Mouse (Mus musculus): ENCODE data around the gene Adora2a. TPM values are rescaled to one million over a fixed set of nuclear protein-coding genes. Genes with fewer than 3 reads are reported as not detected.
"Not testable (repeated sequence)": the region's sequence is repeated elsewhere in the genome, so short reads cannot be mapped to it uniquely, and the experiment has no call there.

Adora2a gene
- polyA plus RNA-seq (2012; ENCODE audit: insufficient read depth, low replicate concordance) = 10.7 and 16.9 TPM in 2 replicates

GRCm38 (mm10) chr10:75316872-75316907, at the start of gene Adora2a:
Gene Adora2a, plus strand, starts transcription at chr10:75316877.
- H3K4me3 ChIP-seq (replicated peaks) = peak within 1 kb of the TSS; percentile 99
- TF ChIP-seq FLI1 (IDR thresholded peaks at IDR 0.05; ENCODE audit: low read length) (no peak), GATA1 (IDR thresholded peaks at IDR 0.05; ENCODE audit: borderline replicate concordance, low read length) (no peak)
- no peaks in the 10 kb centered on the region for H3K9me3 ChIP-seq
- peaks cover 98% of the 10 kb centered on the region for H3K4me1 ChIP-seq
- H3K36me3 ChIP-seq (replicated peaks; ENCODE audit: low read length) = peaks cover 57% of the 10 kb centered on the region
- H3K27me3 ChIP-seq (replicated peaks) = no peaks in the 10 kb centered on the region

DNA sequence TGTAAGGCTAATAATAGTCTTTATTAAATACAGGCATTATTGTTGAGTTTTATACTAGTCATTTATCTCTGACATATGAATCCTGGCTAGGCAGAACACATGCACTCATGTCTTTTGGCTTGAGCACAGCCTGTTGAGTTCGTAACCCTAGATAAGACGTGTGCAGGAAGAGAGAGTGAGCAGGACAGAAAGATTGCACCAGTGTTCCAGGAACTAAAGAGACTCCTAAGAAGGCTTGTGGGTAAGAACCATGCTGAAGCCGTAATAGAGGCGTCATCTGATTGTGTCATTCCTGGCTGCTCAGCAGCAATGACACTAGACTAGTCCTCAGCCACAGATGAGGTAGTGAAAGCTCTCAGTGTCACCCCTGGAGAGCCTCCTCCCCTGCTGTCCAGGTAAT, 43.7 kb upstream of the Adora2a start:
- Histone ChIP-seq H3K27me3 (replicated peaks) (no peaks in the 10 kb centered on the region), H3K4me1 (peaks cover 55% of the 10 kb centered on the region), H3K9me3 (no peaks in the 10 kb centered on the region), H3K4me3 (replicated peaks) (no peak overlapping the region), H3K36me3 (replicated peaks; ENCODE audit: low read length) (peaks cover 78% of the 10 kb centered on the region)
- TF ChIP-seq GATA1 (IDR thresholded peaks at IDR 0.05; ENCODE audit: borderline replicate concordance, low read length) = peak; percentile 18; the same call in 1 of the 3 replicates
- TF ChIP-seq FLI1 (IDR thresholded peaks at IDR 0.05; ENCODE audit: low read length) = no peak

DNA sequence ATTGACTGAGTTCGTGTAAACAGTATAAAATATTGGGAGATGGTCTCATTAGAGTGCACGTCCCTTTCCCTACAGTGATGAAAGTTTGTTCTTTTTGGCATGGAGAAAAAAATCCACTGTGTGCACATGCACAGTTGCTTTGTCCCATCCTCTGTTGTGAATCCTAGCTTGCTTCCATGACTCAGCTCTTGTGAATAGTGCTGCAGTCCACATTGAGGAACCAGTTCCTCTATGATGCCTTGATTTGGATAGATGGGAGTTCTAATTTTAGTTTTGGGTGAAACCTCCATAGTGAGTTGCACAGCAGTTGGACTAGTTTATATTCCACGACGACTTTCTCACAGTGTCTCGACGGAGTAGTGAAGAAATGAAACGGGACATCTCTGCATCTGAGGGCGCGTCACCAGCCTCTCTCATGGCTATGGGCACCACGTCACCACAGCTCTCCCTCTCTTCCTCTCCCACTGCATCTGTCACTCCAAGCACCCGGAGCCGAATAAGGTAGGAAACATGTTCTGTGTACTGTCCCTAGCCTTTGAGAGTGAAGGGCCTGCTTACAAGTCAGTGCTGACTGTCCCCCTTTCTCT, 40.2 kb upstream of the Adora2a start:
- Histone ChIP-seq H3K4me1 (peaks cover 69% of the 10 kb centered on the region), H3K36me3 (replicated peaks; ENCODE audit: low read length) (peaks cover 80% of the 10 kb centered on the region)
- TF ChIP-seq FLI1 (IDR thresholded peaks at IDR 0.05; ENCODE audit: low read length) = no peak
- TF ChIP-seq GATA1 (IDR thresholded peaks at IDR 0.05; ENCODE audit: borderline replicate concordance, low read length) = no peak

GRCm38 (mm10) chr10:75277501-75277900, 39.2 kb upstream of the Adora2a start:
- H3K27me3 ChIP-seq (replicated peaks) = no peaks in the 10 kb centered on the region
- TF ChIP-seq GATA1 (IDR thresholded peaks at IDR 0.05; ENCODE audit: borderline replicate concordance, low read length) (no peak), FLI1 (IDR thresholded peaks at IDR 0.05; ENCODE audit: low read length) (no peak)
- no peak overlapping the region for H3K4me3 ChIP-seq (replicated peaks)
- H3K36me3 ChIP-seq (replicated peaks; ENCODE audit: low read length) = peaks cover 72% of the 10 kb centered on the region
- H3K4me1 ChIP-seq = peaks cover 69% of the 10 kb centered on the region
- no peaks in the 10 kb centered on the region for H3K9me3 ChIP-seq

More for the DNA sequence above, 40.2 kb upstream of the Adora2a start:
- Histone ChIP-seq H3K4me3 (replicated peaks) (peak overlapping the region; percentile 16), H3K27me3 (replicated peaks) (no peaks in the 10 kb centered on the region), H3K9me3 (no peaks in the 10 kb centered on the region)

- no peaks in the 10 kb centered on the region for H3K9me3 ChIP-seq
- H3K27me3 ChIP-seq (replicated peaks) = no peaks in the 10 kb centered on the region
- TF ChIP-seq FLI1 (IDR thresholded peaks at IDR 0.05; ENCODE audit: low read length) (no peak), GATA1 (IDR thresholded peaks at IDR 0.05; ENCODE audit: borderline replicate concordance, low read length) (no peak)
- peaks cover 75% of the 10 kb centered on the region for H3K4me1 ChIP-seq
- H3K4me3 ChIP-seq (replicated peaks) = peak overlapping the region; percentile 3
- H3K36me3 ChIP-seq (replicated peaks; ENCODE audit: low read length) = peaks cover 56% of the 10 kb centered on the region
These were observed 34.0 kb upstream of the Adora2a start for GRCm38 (mm10) chr10:75282648-75283047.

DNA sequence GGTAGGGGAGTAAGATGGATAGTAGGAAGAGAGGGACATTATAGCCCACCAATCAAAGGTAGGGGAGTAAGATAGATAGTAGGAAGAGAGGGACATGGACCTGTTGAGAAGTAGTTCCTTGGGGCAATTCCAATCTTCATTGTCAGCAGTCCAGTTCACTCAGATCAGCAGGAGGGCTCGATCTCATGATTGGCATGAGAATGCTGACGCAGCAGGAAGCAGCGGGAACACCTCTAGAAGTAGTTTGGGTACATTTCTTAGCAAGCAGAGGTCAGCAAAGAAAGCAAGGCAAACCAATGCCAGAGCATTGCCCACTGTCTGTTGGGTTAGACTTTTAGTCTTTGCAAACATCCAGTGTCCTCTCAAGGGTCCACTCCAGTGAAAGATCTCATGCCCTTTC, 32.9 kb upstream of the Adora2a start:
- no peaks in the 10 kb centered on the region for H3K9me3 ChIP-seq
- no peak for TF ChIP-seq GATA1 (IDR thresholded peaks at IDR 0.05; ENCODE audit: borderline replicate concordance, low read length)
- no peak for TF ChIP-seq FLI1 (IDR thresholded peaks at IDR 0.05; ENCODE audit: low read length)
- H3K27me3 ChIP-seq (replicated peaks) = no peaks in the 10 kb centered on the region
- peaks cover 58% of the 10 kb centered on the region for H3K36me3 ChIP-seq (replicated peaks; ENCODE audit: low read length)
- H3K4me3 ChIP-seq (replicated peaks) = no peak overlapping the region
- H3K4me1 ChIP-seq = peaks cover 78% of the 10 kb centered on the region

- no peak for TF ChIP-seq GATA1 (IDR thresholded peaks at IDR 0.05; ENCODE audit: borderline replicate concordance, low read length)
- no peak for TF ChIP-seq FLI1 (IDR thresholded peaks at IDR 0.05; ENCODE audit: low read length)
- no peaks in the 10 kb centered on the region for H3K9me3 ChIP-seq
- peaks cover 44% of the 10 kb centered on the region for H3K36me3 ChIP-seq (replicated peaks; ENCODE audit: low read length)
- H3K4me1 ChIP-seq = peaks cover 91% of the 10 kb centered on the region
- H3K4me3 ChIP-seq (replicated peaks) = peak overlapping the region; percentile 11
- H3K27me3 ChIP-seq (replicated peaks) = no peaks in the 10 kb centered on the region
These were observed 28.1 kb upstream of the Adora2a start for GRCm38 (mm10) chr10:75288579-75288978.

DNA sequence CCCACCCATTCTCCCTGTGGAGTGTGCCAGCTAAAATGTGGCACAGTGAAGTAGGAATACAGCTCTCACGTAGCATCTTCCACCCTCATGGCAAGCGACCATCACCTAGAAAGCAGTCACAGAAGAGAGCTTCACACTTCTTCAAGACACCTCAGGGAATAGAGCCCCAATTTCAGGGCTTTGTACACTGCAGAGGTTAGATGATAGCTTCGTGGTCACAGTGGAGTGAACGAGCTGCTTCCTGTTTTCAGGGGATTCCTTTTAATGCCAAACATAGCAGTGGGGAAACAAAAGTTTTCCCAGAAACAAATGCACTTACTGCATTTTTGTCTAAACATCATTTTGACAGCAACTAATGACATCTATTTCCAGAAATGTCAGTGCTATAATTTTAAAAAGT, 27.3 kb upstream of the Adora2a start:
- no peaks in the 10 kb centered on the region for H3K27me3 ChIP-seq (replicated peaks)

DNA sequence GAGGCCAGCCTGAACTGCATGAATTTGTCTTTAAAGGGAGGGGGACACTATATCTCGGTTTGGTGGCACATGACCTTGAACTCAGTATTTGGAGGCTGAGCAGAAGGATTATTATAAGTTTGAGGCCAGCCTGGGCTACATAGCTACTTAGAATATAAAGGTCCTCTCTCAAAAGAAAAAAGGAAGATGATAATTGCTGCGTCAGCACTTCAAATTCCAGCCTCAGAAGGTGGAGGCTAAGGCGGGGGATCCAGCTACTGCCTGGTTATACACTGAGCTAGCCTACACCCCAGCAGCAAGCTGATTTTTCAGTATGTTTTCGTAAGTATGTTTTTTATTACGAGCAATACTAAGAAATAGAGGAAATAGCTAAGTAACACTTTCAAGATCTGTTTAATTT, 26.0 kb upstream of the Adora2a start:
- Histone ChIP-seq H3K4me3 (replicated peaks) (no peak overlapping the region), H3K36me3 (replicated peaks; ENCODE audit: low read length) (peaks cover 47% of the 10 kb centered on the region), H3K4me1 (peaks cover 90% of the 10 kb centered on the region), H3K9me3 (no peaks in the 10 kb centered on the region), H3K27me3 (replicated peaks) (no peaks in the 10 kb centered on the region)
- TF ChIP-seq FLI1 (IDR thresholded peaks at IDR 0.05; ENCODE audit: low read length) = no peak
- no peak for TF ChIP-seq GATA1 (IDR thresholded peaks at IDR 0.05; ENCODE audit: borderline replicate concordance, low read length)

More for the DNA sequence above, 27.3 kb upstream of the Adora2a start:
- Histone ChIP-seq H3K4me3 (replicated peaks) (peak overlapping the region; percentile 57), H3K4me1 (peaks cover 89% of the 10 kb centered on the region), H3K36me3 (replicated peaks; ENCODE audit: low read length) (peaks cover 42% of the 10 kb centered on the region), H3K9me3 (no peaks in the 10 kb centered on the region)
- TF ChIP-seq GATA1 (IDR thresholded peaks at IDR 0.05; ENCODE audit: borderline replicate concordance, low read length) (no peak), FLI1 (IDR thresholded peaks at IDR 0.05; ENCODE audit: low read length) (no peak)

GRCm38 (mm10) chr10:75291338-75291737, 25.3 kb upstream of the Adora2a start:
- Histone ChIP-seq H3K27me3 (replicated peaks) (no peaks in the 10 kb centered on the region), H3K4me1 (peaks cover 92% of the 10 kb centered on the region), H3K36me3 (replicated peaks; ENCODE audit: low read length) (peaks cover 52% of the 10 kb centered on the region), H3K9me3 (no peaks in the 10 kb centered on the region), H3K4me3 (replicated peaks) (no peak overlapping the region)
- no peak for TF ChIP-seq FLI1 (IDR thresholded peaks at IDR 0.05; ENCODE audit: low read length)
- TF ChIP-seq GATA1 (IDR thresholded peaks at IDR 0.05; ENCODE audit: borderline replicate concordance, low read length) = no peak

DNA sequence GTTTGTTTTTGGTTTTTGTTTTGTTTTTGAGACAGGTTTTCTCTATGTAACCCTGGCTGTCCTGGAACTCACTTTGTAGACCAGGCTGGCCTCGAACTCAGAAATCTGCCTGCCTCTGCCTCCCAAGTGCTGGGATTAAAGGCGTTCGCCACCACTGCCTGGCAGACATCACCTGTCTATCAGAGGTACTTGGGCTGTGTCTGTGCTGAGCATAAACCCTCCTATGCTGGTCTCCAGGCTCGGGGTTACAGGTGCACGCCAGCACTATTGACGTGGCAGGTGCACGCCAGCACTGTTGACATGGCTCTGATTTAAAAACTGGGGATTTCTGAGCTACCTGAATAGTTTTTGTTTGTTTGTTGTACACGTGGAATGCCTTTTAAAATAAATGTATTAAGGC, 24.5 kb upstream of the Adora2a start:
- not testable (repeated sequence) for H3K9me3 ChIP-seq; H3K27me3 ChIP-seq (replicated peaks); H3K4me3 ChIP-seq (replicated peaks)
- Histone ChIP-seq H3K4me1 (peaks cover 93% of the 10 kb centered on the region), H3K36me3 (replicated peaks; ENCODE audit: low read length) (peaks cover 60% of the 10 kb centered on the region)
